Mouse (Mus musculus) megakaryocyte progenitor cell, adult 5-6 weeks (primary cell): ENCODE measurements around the gene Olfr599. TPM values are rescaled to one million over a fixed set of nuclear protein-coding genes. Genes with fewer than 3 reads are reported as not detected.
"Not testable (repeated sequence)": the region's sequence is repeated elsewhere in the genome, so short reads cannot be mapped to it uniquely, and the experiment has no call there.

Experiments used
- ATAC-seq: replicated peaks from 2 replicates; pipeline ENCODE4 v1.8.0; 2016; ENCODE audit warnings: mild to moderate bottlenecking, moderate TSS enrichment, inconsistent platforms; ENCODE audit not compliant: poor library complexity
- total RNA-seq, 2 experiments: library from RNA; stranded (forward) in 1 of 2; stranded (reverse) in 1 of 2; fragments of 157-497, 149-512 nt in 1 of 2; fragments of 200-1000 nt in 1 of 2; gene quantifications; 2 replicates each; pipeline versions ENCODE4 v1.2.3 to v1.2.4; 2015 to 2017

Gene Olfr599
- total RNA-seq (2015) (not detected in 2 replicates), total RNA-seq (2017) (not detected in 2 replicates)

- ATAC-seq: no peak
These were observed at the start of gene Olfr599 for GRCm38 (mm10) chr7:103335617-103336016. Gene Olfr599, plus strand, starts transcription at chr7:103335917.

- ATAC-seq: not testable (repeated sequence)
These were observed 30.4 kb upstream of the Olfr599 start, which contains the start of gene Olfr596 for GRCm38 (mm10) chr7:103305348-103305747. Gene Olfr596, plus strand, starts transcription at chr7:103305648.

- not testable (repeated sequence) for ATAC-seq
These were observed 19.7 kb upstream of the Olfr599 start, which contains the start of gene Olfr597 for GRCm38 (mm10) chr7:103316015-103316414. Gene Olfr597, plus strand, starts transcription at chr7:103316315.

- ATAC-seq: no peak
These were observed 12.4 kb upstream of the Olfr599 start, which contains the start of gene Olfr598 for GRCm38 (mm10) chr7:103323268-103323667. Gene Olfr598, plus strand, starts transcription at chr7:103323568.

GRCm38 (mm10) chr7:103349569-103349968 lies 13.9 kb downstream of the Olfr599 start, which contains the start of gene Olfr600:
Gene Olfr600, minus strand, starts transcription at chr7:103349669.
- ATAC-seq: no peak

GRCm38 (mm10) chr7:103362555-103362954 lies 26.8 kb downstream of the Olfr599 start, which contains the start of gene Olfr601:
Gene Olfr601, minus strand, starts transcription at chr7:103362655.
- ATAC-seq: no peak

- no peak for ATAC-seq
These were observed 50.4 kb downstream of the Olfr599 start, which contains the start of gene Olfr603 for GRCm38 (mm10) chr7:103386077-103386476. Gene Olfr603, minus strand, starts transcription at chr7:103386177.

Other genes starting within 250 kb of the Olfr599 start
- gene Olfr585, start 238.2 kb upstream of the Olfr599 start, total RNA-seq (2015): not detected in 2 replicates
- not detected in 2 replicates for gene Olfr585, start 238.2 kb upstream of the Olfr599 start, total RNA-seq (2017)
- not detected in 2 replicates for gene Olfr586, start 210.3 kb upstream of the Olfr599 start, total RNA-seq (2015)
- not detected in 2 replicates for gene Olfr586, start 210.3 kb upstream of the Olfr599 start, total RNA-seq (2017)
- gene Olfr588-ps1, start 195.0 kb upstream of the Olfr599 start, total RNA-seq (2015): not detected in 2 replicates
- gene Olfr588-ps1, start 195.0 kb upstream of the Olfr599 start, total RNA-seq (2017): not detected in 2 replicates
- gene Olfr589, start 179.6 kb upstream of the Olfr599 start, total RNA-seq (2015): not detected in 2 replicates
- not detected in 2 replicates for gene Olfr589, start 179.6 kb upstream of the Olfr599 start, total RNA-seq (2017)
- gene Olfr591, start 157.6 kb upstream of the Olfr599 start, total RNA-seq (2015): not detected in 2 replicates
- not detected in 2 replicates for gene Olfr591, start 157.6 kb upstream of the Olfr599 start, total RNA-seq (2017)
- not detected in 2 replicates for gene Olfr592, start 151.1 kb upstream of the Olfr599 start, total RNA-seq (2015)
- not detected in 2 replicates for gene Olfr592, start 151.1 kb upstream of the Olfr599 start, total RNA-seq (2017)
- gene Olfr593, start 124.1 kb upstream of the Olfr599 start, total RNA-seq (2015): not detected in 2 replicates
- gene Olfr593, start 124.1 kb upstream of the Olfr599 start, total RNA-seq (2017): not detected in 2 replicates
- not detected in 2 replicates for gene Olfr594, start 118.9 kb upstream of the Olfr599 start, total RNA-seq (2015)
- not detected in 2 replicates for gene Olfr594, start 118.9 kb upstream of the Olfr599 start, total RNA-seq (2017)
- not detected in 2 replicates for gene Usp17ld, start 83.4 kb upstream of the Olfr599 start, total RNA-seq (2015)
- not detected in 2 replicates for gene Usp17ld, start 83.4 kb upstream of the Olfr599 start, total RNA-seq (2017)
- gene Olfr596, start 30.3 kb upstream of the Olfr599 start, total RNA-seq (2015): not detected in 2 replicates
- gene Olfr596, start 30.3 kb upstream of the Olfr599 start, total RNA-seq (2017): not detected in 2 replicates
- gene Olfr597, start 19.6 kb upstream of the Olfr599 start, total RNA-seq (2015): not detected in 2 replicates
- not detected in 2 replicates for gene Olfr597, start 19.6 kb upstream of the Olfr599 start, total RNA-seq (2017)
- not detected in 2 replicates for gene Olfr598, start 12.3 kb upstream of the Olfr599 start, total RNA-seq (2015)
- gene Olfr598, start 12.3 kb upstream of the Olfr599 start, total RNA-seq (2017): not detected in 2 replicates
- not detected in 2 replicates for gene Olfr600, start 13.8 kb downstream of the Olfr599 start, total RNA-seq (2015)
- gene Olfr600, start 13.8 kb downstream of the Olfr599 start, total RNA-seq (2017): not detected in 2 replicates
- not detected in 2 replicates for gene Olfr601, start 26.7 kb downstream of the Olfr599 start, total RNA-seq (2015)
- gene Olfr601, start 26.7 kb downstream of the Olfr599 start, total RNA-seq (2017): not detected in 2 replicates
- gene Olfr603, start 50.3 kb downstream of the Olfr599 start, total RNA-seq (2015): not detected in 2 replicates
- not detected in 2 replicates for gene Olfr603, start 50.3 kb downstream of the Olfr599 start, total RNA-seq (2017)
- gene Usp17lc, start 79.2 kb downstream of the Olfr599 start, total RNA-seq (2015): not detected in 2 replicates
- gene Usp17lc, start 79.2 kb downstream of the Olfr599 start, total RNA-seq (2017): not detected in 2 replicates
- gene Olfr605, start 109.5 kb downstream of the Olfr599 start, total RNA-seq (2015): not detected in 2 replicates
- not detected in 2 replicates for gene Olfr605, start 109.5 kb downstream of the Olfr599 start, total RNA-seq (2017)
- not detected in 2 replicates for gene Olfr606, start 113.1 kb downstream of the Olfr599 start, total RNA-seq (2015)
- gene Olfr606, start 113.1 kb downstream of the Olfr599 start, total RNA-seq (2017): not detected in 2 replicates
- not detected in 2 replicates for gene Olfr607, start 128.2 kb downstream of the Olfr599 start, total RNA-seq (2015)
- not detected in 2 replicates for gene Olfr607, start 128.2 kb downstream of the Olfr599 start, total RNA-seq (2017)
- not detected in 2 replicates for gene Olfr608, start 134.0 kb downstream of the Olfr599 start, total RNA-seq (2015)
- not detected in 2 replicates for gene Olfr608, start 134.0 kb downstream of the Olfr599 start, total RNA-seq (2017)
- not detected in 2 replicates for gene Olfr609, start 162.1 kb downstream of the Olfr599 start, total RNA-seq (2015)
- gene Olfr609, start 162.1 kb downstream of the Olfr599 start, total RNA-seq (2017): not detected in 2 replicates
- not detected in 2 replicates for gene Olfr610, start 176.2 kb downstream of the Olfr599 start, total RNA-seq (2015)
- not detected in 2 replicates for gene Olfr610, start 176.2 kb downstream of the Olfr599 start, total RNA-seq (2017)
- gene Olfr611, start 184.9 kb downstream of the Olfr599 start, total RNA-seq (2015): not detected in 2 replicates
- gene Olfr611, start 184.9 kb downstream of the Olfr599 start, total RNA-seq (2017): not detected in 2 replicates
- not detected in 2 replicates for gene Olfr612, start 206.8 kb downstream of the Olfr599 start, total RNA-seq (2015)
- gene Olfr612, start 206.8 kb downstream of the Olfr599 start, total RNA-seq (2017): not detected in 2 replicates
- gene Olfr613, start 212.2 kb downstream of the Olfr599 start, total RNA-seq (2015): not detected in 2 replicates
- not detected in 2 replicates for gene Olfr613, start 212.2 kb downstream of the Olfr599 start, total RNA-seq (2017)
- gene Olfr615, start 220.2 kb downstream of the Olfr599 start, total RNA-seq (2015): not detected in 2 replicates
- gene Olfr615, start 220.2 kb downstream of the Olfr599 start, total RNA-seq (2017): not detected in 2 replicates
- not detected in 2 replicates for gene Olfr616, start 233.2 kb downstream of the Olfr599 start, total RNA-seq (2015)
- not detected in 2 replicates for gene Olfr616, start 233.2 kb downstream of the Olfr599 start, total RNA-seq (2017)
- not detected in 2 replicates for gene Olfr617, start 237.1 kb downstream of the Olfr599 start, total RNA-seq (2015)
- not detected in 2 replicates for gene Olfr617, start 237.1 kb downstream of the Olfr599 start, total RNA-seq (2017)